Mouse (Mus musculus) fat pad, adult 2 months (tissue): ENCODE data around the gene Zbtb2.

Experiments
- DNase-seq: peaks from one replicate; pipeline ENCODE4 v3.0.0-alpha.2; 2011; ENCODE audit warnings: low read depth, low spot score; ENCODE audit errors: extremely low read depth

The Zbtb2 gene

GRCm38 (mm10) chr10:4334039-4334683 is 53.7 kb downstream of the Zbtb2 start:
- no peak for DNase-seq

- no peak for DNase-seq
These were observed 54.6 kb downstream of the Zbtb2 start for GRCm38 (mm10) chr10:4333319-4333718.

- no peak for DNase-seq
These were observed 55.5 kb downstream of the Zbtb2 start for GRCm38 (mm10) chr10:4332228-4332979.

- no peak for DNase-seq
These were observed 60.2 kb downstream of the Zbtb2 start for GRCm38 (mm10) chr10:4327716-4328115.

- DNase-seq, result no peak
These were observed 62.3 kb downstream of the Zbtb2 start for GRCm38 (mm10) chr10:4325562-4325961.

GRCm38 (mm10) chr10:4323885-4324284 is 64.0 kb downstream of the Zbtb2 start:
- peak; percentile 68 for DNase-seq
